Mouse (Mus musculus): ENCODE measurements around the gene Tysnd1. TPM values are rescaled to one million over a fixed set of nuclear protein-coding genes. Genes with fewer than 3 reads are reported as not detected.

The Tysnd1 gene
- polyA plus RNA-seq, 1 experiment from 2014 or later: 25.1 TPM

- H3K4me3 ChIP-seq (ENCODE audit: low read depth, low read length): no peak overlapping the region
- 88% methylated on average over 18 of the region's 18 CpGs for WGBS (ENCODE audit: insufficient replicate concordance)
- ATAC-seq (replicated peaks; ENCODE audit: insufficient number of reproducible peaks, low FRiP score, low TSS enrichment): no peak
Observed at GRCm38 (mm10) chr10:61656928-61657882, 38.1 kb upstream of the Tysnd1 start.

GRCm38 (mm10) chr10:61657985-61658384 lies 37.3 kb upstream of the Tysnd1 start:
- no peaks in the 10 kb centered on the region for H3K9me3 ChIP-seq (replicated peaks; ENCODE audit: control insufficient read depth, low read length)
- peaks cover 9% of the 10 kb centered on the region for H3K36me3 ChIP-seq (ENCODE audit: control insufficient read depth, insufficient read depth, low read length)
- ATAC-seq (replicated peaks; ENCODE audit: insufficient number of reproducible peaks, low FRiP score, low TSS enrichment): no peak
- no peak overlapping the region for H3K9ac ChIP-seq (ENCODE audit: low read depth, low read length)
- H3K27me3 ChIP-seq (ENCODE audit: control insufficient read depth, insufficient read depth, low read length): no peaks in the 10 kb centered on the region
- H3K27ac ChIP-seq (ENCODE audit: low read depth, low read length): no peak overlapping the region
- H3K4me3 ChIP-seq (ENCODE audit: low read depth, low read length): no peak overlapping the region
- 31% methylated on average over 4 of the region's 4 CpGs for WGBS (ENCODE audit: insufficient replicate concordance)
- H3K4me1 ChIP-seq (ENCODE audit: control insufficient read depth, insufficient read depth, low read length): 0 out of 2 replicates have a peak, but pooled peaks cover 3% of the 10 kb centered on the region
- H3K4me2 ChIP-seq: no peak overlapping the region

More at GRCm38 (mm10) chr10:61656928-61657882, 38.1 kb upstream of the Tysnd1 start:
- Histone ChIP-seq H3K27ac (ENCODE audit: low read depth, low read length) (no peak overlapping the region), H3K27me3 (ENCODE audit: control insufficient read depth, insufficient read depth, low read length) (no peaks in the 10 kb centered on the region), H3K4me1 (ENCODE audit: control insufficient read depth, insufficient read depth, low read length) (no peaks in the 10 kb centered on the region), H3K36me3 (ENCODE audit: control insufficient read depth, insufficient read depth, low read length) (peaks cover 9% of the 10 kb centered on the region), H3K4me2 (no peak overlapping the region), H3K9ac (ENCODE audit: low read depth, low read length) (no peak overlapping the region), H3K9me3 (replicated peaks; ENCODE audit: control insufficient read depth, low read length) (no peaks in the 10 kb centered on the region)

GRCm38 (mm10) chr10:61661887-61662286 lies 33.4 kb upstream of the Tysnd1 start:
- Histone ChIP-seq H3K27ac (ENCODE audit: low read depth, low read length) (no peak overlapping the region), H3K4me3 (ENCODE audit: low read depth, low read length) (no peak overlapping the region), H3K27me3 (ENCODE audit: control insufficient read depth, insufficient read depth, low read length) (no peaks in the 10 kb centered on the region), H3K4me2 (no peak overlapping the region), H3K4me1 (ENCODE audit: control insufficient read depth, insufficient read depth, low read length) (0 out of 2 replicates have a peak, but pooled peaks cover 3% of the 10 kb centered on the region), H3K9ac (ENCODE audit: low read depth, low read length) (no peak overlapping the region), H3K9me3 (replicated peaks; ENCODE audit: control insufficient read depth, low read length) (no peaks in the 10 kb centered on the region), H3K36me3 (ENCODE audit: control insufficient read depth, insufficient read depth, low read length) (peaks cover 21% of the 10 kb centered on the region)
- ATAC-seq (replicated peaks; ENCODE audit: insufficient number of reproducible peaks, low FRiP score, low TSS enrichment): no peak
- WGBS (ENCODE audit: insufficient replicate concordance): 81% methylated on average over 8 of the region's 8 CpGs

- WGBS (ENCODE audit: insufficient replicate concordance): 67% methylated on average over 10 of the region's 10 CpGs
- no peak overlapping the region for H3K4me3 ChIP-seq (ENCODE audit: low read depth, low read length)
- 0 out of 2 replicates have a peak, but pooled peaks cover 3% of the 10 kb centered on the region for H3K4me1 ChIP-seq (ENCODE audit: control insufficient read depth, insufficient read depth, low read length)
- no peaks in the 10 kb centered on the region for H3K27me3 ChIP-seq (ENCODE audit: control insufficient read depth, insufficient read depth, low read length)
- no peak overlapping the region for H3K4me2 ChIP-seq
- H3K27ac ChIP-seq (ENCODE audit: low read depth, low read length): no peak overlapping the region
- peaks cover 21% of the 10 kb centered on the region for H3K36me3 ChIP-seq (ENCODE audit: control insufficient read depth, insufficient read depth, low read length)
- no peaks in the 10 kb centered on the region for H3K9me3 ChIP-seq (replicated peaks; ENCODE audit: control insufficient read depth, low read length)
- no peak for ATAC-seq (replicated peaks; ENCODE audit: insufficient number of reproducible peaks, low FRiP score, low TSS enrichment)
- no peak overlapping the region for H3K9ac ChIP-seq (ENCODE audit: low read depth, low read length)
Observed at GRCm38 (mm10) chr10:61662391-61662988, 32.8 kb upstream of the Tysnd1 start.

GRCm38 (mm10) chr10:61665111-61665510 lies 30.2 kb upstream of the Tysnd1 start:
- no peaks in the 10 kb centered on the region for H3K9me3 ChIP-seq (replicated peaks; ENCODE audit: control insufficient read depth, low read length)
- H3K36me3 ChIP-seq (ENCODE audit: control insufficient read depth, insufficient read depth, low read length): peaks cover 30% of the 10 kb centered on the region
- H3K4me2 ChIP-seq: no peak overlapping the region
- H3K9ac ChIP-seq (ENCODE audit: low read depth, low read length): no peak overlapping the region
- no peak overlapping the region for H3K4me3 ChIP-seq (ENCODE audit: low read depth, low read length)
- no peaks in the 10 kb centered on the region for H3K27me3 ChIP-seq (ENCODE audit: control insufficient read depth, insufficient read depth, low read length)
- ATAC-seq (replicated peaks; ENCODE audit: insufficient number of reproducible peaks, low FRiP score, low TSS enrichment): no peak
- WGBS (ENCODE audit: insufficient replicate concordance): 92% methylated on average over 10 of the region's 10 CpGs
- no peak overlapping the region for H3K27ac ChIP-seq (ENCODE audit: low read depth, low read length)
- H3K4me1 ChIP-seq (ENCODE audit: control insufficient read depth, insufficient read depth, low read length): 0 out of 2 replicates have a peak, but pooled peaks cover 3% of the 10 kb centered on the region

- Histone ChIP-seq H3K9me3 (replicated peaks; ENCODE audit: control insufficient read depth, low read length) (no peaks in the 10 kb centered on the region), H3K27ac (ENCODE audit: low read depth, low read length) (no peak overlapping the region), H3K36me3 (ENCODE audit: control insufficient read depth, insufficient read depth, low read length) (peaks cover 35% of the 10 kb centered on the region), H3K9ac (ENCODE audit: low read depth, low read length) (no peak overlapping the region), H3K4me2 (no peak overlapping the region), H3K4me1 (ENCODE audit: control insufficient read depth, insufficient read depth, low read length) (0 out of 2 replicates have a peak, but pooled peaks cover 3% of the 10 kb centered on the region), H3K27me3 (ENCODE audit: control insufficient read depth, insufficient read depth, low read length) (no peaks in the 10 kb centered on the region), H3K4me3 (ENCODE audit: low read depth, low read length) (no peak overlapping the region)
- no peak for ATAC-seq (replicated peaks; ENCODE audit: insufficient number of reproducible peaks, low FRiP score, low TSS enrichment)
- 76% methylated on average over 3 of the region's 3 CpGs for WGBS (ENCODE audit: insufficient replicate concordance)
Observed at GRCm38 (mm10) chr10:61665651-61666050, 29.7 kb upstream of the Tysnd1 start.

GRCm38 (mm10) chr10:61669289-61669688 lies 26.0 kb upstream of the Tysnd1 start:
- Histone ChIP-seq H3K27me3 (ENCODE audit: control insufficient read depth, insufficient read depth, low read length) (no peaks in the 10 kb centered on the region), H3K9ac (ENCODE audit: low read depth, low read length) (no peak overlapping the region), H3K36me3 (ENCODE audit: control insufficient read depth, insufficient read depth, low read length) (peaks cover 34% of the 10 kb centered on the region), H3K4me3 (ENCODE audit: low read depth, low read length) (no peak overlapping the region), H3K4me2 (no peak overlapping the region), H3K9me3 (replicated peaks; ENCODE audit: control insufficient read depth, low read length) (no peaks in the 10 kb centered on the region), H3K27ac (ENCODE audit: low read depth, low read length) (no peak overlapping the region), H3K4me1 (ENCODE audit: control insufficient read depth, insufficient read depth, low read length) (no peaks in the 10 kb centered on the region)
- no peak for ATAC-seq (replicated peaks; ENCODE audit: insufficient number of reproducible peaks, low FRiP score, low TSS enrichment)
- WGBS (ENCODE audit: insufficient replicate concordance): 87% methylated on average over 7 of the region's 7 CpGs

GRCm38 (mm10) chr10:61669896-61670295 lies 25.4 kb upstream of the Tysnd1 start:
- H3K4me2 ChIP-seq: no peak overlapping the region
- no peak for ATAC-seq (replicated peaks; ENCODE audit: insufficient number of reproducible peaks, low FRiP score, low TSS enrichment)
- H3K36me3 ChIP-seq (ENCODE audit: control insufficient read depth, insufficient read depth, low read length): peaks cover 32% of the 10 kb centered on the region
- no peak overlapping the region for H3K27ac ChIP-seq (ENCODE audit: low read depth, low read length)
- H3K9ac ChIP-seq (ENCODE audit: low read depth, low read length): no peak overlapping the region
- no peaks in the 10 kb centered on the region for H3K27me3 ChIP-seq (ENCODE audit: control insufficient read depth, insufficient read depth, low read length)
- H3K4me3 ChIP-seq (ENCODE audit: low read depth, low read length): no peak overlapping the region
- no peaks in the 10 kb centered on the region for H3K4me1 ChIP-seq (ENCODE audit: control insufficient read depth, insufficient read depth, low read length)
- no peaks in the 10 kb centered on the region for H3K9me3 ChIP-seq (replicated peaks; ENCODE audit: control insufficient read depth, low read length)

All from heart, embryonic 11.5 days (tissue).